Mouse (Mus musculus) lung, postnatal 14 days (tissue): ENCODE results near the gene Ofcc1.

Experiments
- DNase-seq: peaks from one replicate; pipeline ENCODE4 v3.0.0; 2021

Ofcc1 gene

GRCm38 (mm10) chr13:39979294-39980061 lies 381.8 kb downstream of the Ofcc1 start:
- DNase-seq: no peak

- no peak for DNase-seq
Measured at GRCm38 (mm10) chr13:39968349-39969016, 392.8 kb downstream of the Ofcc1 start.

GRCm38 (mm10) chr13:39957226-39957625 lies 404.0 kb downstream of the Ofcc1 start:
- no peak for DNase-seq

GRCm38 (mm10) chr13:39956017-39956416 lies 405.2 kb downstream of the Ofcc1 start:
- no peak for DNase-seq
